Mouse (Mus musculus): ENCODE results near the gene Tnf.
A peak's percentile ranks its signal among the peaks of the same experiment; 100 is the strongest.

The Tnf gene

DNA sequence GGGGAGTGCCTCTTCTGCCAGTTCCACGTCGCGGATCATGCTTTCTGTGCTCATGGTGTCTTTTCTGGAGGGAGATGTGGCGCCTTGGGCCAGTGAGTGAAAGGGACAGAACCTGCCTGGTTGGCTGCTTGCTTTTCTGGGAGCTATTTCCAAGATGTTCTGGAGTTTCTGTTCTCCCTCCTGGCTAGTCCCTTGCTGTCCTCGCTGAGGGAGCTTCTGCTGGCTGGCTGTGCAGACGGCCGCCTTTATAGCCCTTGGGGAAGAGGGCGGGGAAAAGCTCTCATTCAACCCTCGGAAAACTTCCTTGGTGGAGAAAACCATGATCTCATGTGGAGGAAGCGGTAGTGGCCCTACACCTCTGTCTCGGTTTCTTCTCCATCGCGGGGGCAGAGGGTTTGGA lies at the start of gene Tnf:
Tnf (minus strand) TSS at position 221 of the 400 bp plus-strand sequence.
- peak; percentile 57 to 69 for DNase-seq (ENCODE audit: low spot score in 2 of 2)

DNA sequence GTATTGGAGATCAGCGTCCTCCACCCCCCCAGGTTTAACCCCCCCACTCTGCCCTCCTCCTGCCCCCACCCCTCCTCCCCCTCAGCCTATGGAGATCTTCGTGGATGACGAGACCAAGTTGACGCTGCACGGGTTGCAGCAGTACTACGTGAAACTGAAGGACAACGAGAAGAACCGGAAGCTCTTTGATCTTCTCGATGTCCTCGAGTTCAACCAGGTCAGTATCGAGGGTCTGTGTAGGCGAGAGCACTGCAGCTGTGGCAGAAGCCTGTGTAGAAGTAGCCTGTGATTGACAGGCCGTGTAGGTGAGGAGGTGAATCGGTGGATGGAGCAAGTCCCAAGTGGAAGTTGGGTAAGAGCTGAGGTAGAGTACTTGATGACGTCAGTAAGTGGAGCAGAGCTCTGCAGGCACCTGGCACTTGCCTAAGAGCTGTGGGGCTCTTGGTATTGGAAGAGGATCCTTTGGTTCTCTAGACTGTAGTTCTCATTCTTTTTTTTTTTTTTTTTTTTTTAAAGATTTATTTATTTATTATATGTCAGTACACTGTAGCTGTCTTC lies 49.4 kb upstream of the Tnf start:
- DNase-seq (ENCODE audit: low spot score in 2 of 2) = no peak

DNA sequence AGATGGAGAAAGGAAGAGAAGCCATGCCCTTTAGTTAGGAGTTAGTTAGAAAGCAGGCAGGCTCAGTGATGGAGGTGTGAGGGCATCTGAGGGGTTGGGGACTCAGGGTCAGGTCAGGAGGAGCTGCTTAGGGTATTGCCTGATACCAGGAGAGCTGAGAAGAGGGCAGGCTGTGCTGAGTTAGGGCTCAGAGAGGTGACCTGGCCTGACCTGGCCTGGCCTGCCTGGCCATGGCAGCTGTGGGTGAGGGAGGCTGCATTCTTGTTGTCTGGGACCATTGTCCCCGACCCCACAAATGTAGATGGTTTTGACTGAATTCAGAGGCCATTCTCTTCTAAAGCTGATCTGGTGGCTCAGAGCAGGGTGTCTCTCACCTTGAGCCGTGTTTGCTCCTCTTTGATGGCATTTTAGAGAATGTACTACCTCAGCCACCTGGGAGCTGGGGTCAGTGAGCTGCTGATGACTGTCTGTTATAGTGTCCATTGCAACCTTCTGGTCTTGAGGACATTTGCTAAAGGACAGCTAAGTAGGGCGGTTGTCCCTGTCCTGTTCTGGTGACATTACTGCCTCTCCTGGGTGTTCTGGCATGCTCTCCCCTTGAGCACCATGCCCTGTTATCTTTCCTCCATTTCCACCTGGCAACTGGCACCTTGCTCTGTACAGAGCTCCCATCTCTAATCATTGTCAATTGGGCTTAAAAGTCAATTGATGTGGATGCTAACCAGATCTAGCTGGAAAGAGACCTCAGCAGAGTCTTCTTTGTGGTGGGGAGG lies 48.7 kb upstream of the Tnf start:
- DNase-seq (ENCODE audit: low spot score in 2 of 2) = no peak

- DNase-seq (ENCODE audit: low spot score in 2 of 2) = no peak
Measured at GRCm38 (mm10) chr17:35249451-35250197, 47.8 kb upstream of the Tnf start.

GRCm38 (mm10) chr17:35248986-35249385 lies 47.2 kb upstream of the Tnf start:
- DNase-seq (ENCODE audit: low spot score in 2 of 2) = no peak

DNA sequence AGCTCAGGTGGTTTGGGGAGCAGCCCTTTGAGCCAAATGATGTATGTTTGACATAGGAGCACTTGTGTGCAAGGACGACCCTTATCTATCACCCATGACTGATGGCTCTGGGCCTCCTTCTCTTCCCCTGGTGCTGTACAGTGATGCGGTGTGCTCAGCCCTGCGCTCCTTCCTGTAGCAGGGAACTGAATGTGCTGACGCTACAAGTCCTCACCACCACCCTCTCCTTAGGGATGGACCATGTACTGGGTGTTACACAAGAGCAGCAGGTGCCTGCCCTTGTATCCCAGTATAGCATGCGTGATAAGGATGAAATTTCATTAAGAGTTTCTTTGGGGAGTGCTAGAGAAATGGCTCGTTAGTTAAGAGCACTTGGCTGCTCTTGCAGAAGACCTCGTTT lies 45.3 kb upstream of the Tnf start:
- no peak for DNase-seq (ENCODE audit: low spot score in 2 of 2)

- no peak for DNase-seq (ENCODE audit: low spot score in 2 of 2)
Measured at GRCm38 (mm10) chr17:35245731-35246623, 44.2 kb upstream of the Tnf start.

DNA sequence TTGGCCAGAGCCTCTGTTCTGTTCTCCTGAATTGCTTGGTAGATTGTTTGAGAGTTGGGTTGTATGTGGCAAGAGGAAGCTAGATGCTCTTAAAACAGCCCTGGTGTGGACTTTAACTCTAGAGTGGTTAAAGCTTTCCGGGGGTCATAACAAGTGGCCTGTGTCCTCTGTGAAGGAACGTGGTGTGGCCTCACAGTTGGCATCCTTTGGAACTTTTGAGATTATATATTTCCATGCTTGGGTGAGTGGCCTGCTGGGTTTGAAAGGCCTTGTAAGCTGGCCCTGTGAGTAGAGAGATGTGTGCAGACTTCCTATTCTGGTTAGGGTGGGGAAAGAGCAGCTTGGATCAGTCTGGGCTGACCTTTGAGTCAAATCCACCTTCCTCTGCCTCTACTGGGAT lies 43.2 kb upstream of the Tnf start:
- no peak for DNase-seq (ENCODE audit: low spot score in 2 of 2)

GRCm38 (mm10) chr17:35243086-35243485 lies 41.3 kb upstream of the Tnf start:
- DNase-seq (ENCODE audit: low spot score in 2 of 2) = peak; percentile 42 to 56

DNA sequence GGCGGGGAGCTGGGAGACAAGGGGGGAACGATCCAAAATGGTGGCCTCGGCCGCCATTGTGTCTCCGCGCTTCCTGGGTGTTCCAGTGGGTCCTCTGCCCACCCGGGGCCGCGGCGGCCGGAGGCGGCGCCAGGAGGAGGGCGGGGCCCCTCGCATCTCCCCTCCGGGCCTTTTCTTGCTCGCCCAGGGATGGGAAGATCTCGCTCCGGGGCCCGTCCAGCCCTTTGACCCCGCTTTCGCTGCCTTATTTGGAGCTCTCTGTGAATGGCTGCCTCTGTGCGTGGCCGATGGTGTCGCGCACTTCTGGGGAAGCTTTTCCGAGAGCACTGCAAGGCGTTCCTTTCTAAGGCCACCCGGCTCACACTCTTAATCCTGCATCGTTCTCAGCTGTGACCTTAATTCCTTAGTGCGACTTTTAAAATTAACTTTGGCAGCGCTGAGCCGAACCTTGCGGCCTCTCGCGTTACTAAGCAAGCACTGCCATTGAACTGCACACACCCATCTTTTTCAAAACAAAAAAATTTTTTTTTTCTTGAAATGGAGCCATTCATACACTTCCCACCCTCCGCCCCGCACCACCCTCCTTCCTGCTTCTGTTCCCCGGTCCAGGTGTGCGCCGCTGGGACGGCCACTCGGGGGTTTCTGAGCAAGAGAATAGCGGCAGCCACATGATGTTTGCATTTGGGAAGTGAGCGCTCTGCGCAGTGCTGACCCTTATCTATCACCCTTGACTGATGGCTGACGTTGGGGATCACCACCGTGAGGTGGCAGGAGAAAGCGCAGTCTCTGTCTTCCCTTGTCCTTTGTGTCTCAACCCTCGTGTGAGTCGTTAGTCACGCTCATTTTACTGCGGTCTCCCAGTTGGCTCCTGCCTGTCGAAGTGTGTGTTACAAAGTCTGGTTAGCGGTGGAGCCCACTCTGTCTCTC lies 40.5 kb upstream of the Tnf start:
- peak; percentile 65 to 70 for DNase-seq (ENCODE audit: low spot score in 2 of 2)

DNA sequence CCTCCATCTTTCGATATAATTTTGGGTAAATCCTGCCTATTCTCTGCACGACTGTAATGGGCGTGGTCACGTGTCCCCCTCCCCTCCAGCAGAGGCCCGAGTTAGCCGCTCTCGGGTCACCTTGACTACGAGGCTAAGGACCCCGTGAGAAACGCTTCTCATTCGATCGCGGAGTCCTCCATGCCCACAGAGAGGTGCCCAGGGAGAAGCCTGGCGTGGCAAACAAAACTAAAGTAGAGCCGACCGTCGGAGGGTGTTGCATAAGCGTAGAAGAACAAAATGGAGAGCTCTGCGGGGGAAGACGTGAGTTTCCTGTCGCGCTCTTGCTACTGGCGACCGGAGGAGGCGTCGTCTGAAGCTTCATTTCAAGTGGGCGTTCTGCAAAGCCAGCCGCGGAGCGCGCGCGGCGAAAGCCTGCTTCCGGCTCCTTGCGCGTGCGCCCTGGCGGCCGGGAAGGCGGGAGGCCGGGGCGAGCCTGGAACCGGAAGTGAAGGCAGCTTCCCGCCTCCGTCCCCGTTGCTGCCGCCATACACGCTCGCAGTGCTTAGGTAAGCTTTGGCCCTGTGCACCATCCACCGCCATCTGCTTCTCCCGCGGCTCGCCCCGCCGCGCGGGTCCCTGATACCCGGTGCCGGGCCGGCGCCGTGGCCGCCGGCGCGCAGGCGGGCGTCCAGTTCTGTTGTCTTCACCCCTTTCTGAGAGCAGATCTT lies 39.7 kb upstream of the Tnf start, which contains the start of gene Ddx39b:
Ddx39b (plus strand) TSS at position 442 of the 710 bp plus-strand sequence.
- DNase-seq (ENCODE audit: low spot score in 2 of 2) = peak; percentile 92 to 95

GRCm38 (mm10) chr17:35240384-35241304 lies 38.8 kb upstream of the Tnf start:
- DNase-seq (ENCODE audit: low spot score in 2 of 2) = no peak

DNA sequence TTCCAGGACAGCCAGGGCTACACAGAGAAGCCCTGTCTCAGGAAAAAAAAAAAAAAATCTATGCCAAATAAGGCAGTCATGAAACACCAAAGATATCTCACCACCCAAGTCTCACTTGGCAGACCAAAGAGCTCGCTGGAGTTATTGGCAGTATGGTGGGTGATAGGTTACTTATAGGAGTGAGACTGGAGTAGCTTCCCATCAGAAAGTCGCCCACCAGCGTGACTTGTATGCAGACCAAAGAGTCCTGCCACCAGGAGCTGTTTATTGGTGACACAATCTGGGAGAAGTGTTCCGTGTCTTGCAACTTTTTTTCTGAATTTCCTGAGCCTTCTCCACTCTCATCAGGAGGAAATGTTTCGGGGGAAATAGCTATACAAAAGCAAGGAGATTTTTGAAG lies 37.9 kb upstream of the Tnf start:
- DNase-seq (ENCODE audit: low spot score in 2 of 2) = no peak

DNA sequence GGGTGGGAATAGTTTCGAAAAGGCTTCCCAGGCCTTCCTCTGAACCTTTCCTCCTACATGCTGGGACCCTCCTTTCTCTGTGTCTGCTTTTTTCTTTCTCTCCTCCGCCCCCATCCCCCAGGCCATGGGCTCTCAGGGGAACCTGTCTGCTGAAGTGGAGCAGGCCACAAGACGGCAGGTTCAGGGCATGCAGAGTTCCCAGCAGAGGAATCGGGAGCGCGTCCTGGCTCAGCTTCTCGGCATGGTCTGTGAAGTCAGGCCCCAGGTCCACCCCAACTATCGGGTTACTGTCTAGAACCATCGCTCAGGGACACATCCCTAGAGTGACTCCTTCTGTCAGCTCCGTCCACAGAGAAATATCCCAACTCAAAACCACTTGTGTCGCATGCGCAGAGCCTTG lies 35.7 kb upstream of the Tnf start:
- DNase-seq (ENCODE audit: low spot score in 2 of 2) = no peak

DNA sequence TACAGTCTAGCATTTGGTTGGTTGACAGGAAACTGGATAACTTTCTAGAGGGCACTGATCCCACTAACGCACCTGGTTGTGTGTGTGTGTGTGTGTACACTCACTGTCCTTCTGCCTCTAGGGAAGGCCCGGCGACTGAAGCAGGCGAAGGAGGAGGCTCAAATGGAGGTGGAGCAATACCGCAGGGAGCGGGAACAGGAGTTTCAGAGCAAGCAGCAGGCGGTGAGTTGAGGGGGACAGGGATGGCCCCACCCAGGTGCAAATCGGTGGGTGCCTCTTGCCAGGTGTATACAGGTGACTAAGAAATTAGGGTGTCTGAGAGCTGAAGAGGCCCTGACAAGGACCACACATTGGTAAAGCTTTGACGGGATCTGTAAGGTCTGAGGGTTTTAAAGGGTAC lies 35.2 kb upstream of the Tnf start:
- DNase-seq (ENCODE audit: low spot score in 2 of 2) = no peak

- DNase-seq (ENCODE audit: low spot score in 2 of 2) = peak; percentile 99 to 100
Measured at GRCm38 (mm10) chr17:35236390-35236746, 34.6 kb upstream of the Tnf start.

DNA sequence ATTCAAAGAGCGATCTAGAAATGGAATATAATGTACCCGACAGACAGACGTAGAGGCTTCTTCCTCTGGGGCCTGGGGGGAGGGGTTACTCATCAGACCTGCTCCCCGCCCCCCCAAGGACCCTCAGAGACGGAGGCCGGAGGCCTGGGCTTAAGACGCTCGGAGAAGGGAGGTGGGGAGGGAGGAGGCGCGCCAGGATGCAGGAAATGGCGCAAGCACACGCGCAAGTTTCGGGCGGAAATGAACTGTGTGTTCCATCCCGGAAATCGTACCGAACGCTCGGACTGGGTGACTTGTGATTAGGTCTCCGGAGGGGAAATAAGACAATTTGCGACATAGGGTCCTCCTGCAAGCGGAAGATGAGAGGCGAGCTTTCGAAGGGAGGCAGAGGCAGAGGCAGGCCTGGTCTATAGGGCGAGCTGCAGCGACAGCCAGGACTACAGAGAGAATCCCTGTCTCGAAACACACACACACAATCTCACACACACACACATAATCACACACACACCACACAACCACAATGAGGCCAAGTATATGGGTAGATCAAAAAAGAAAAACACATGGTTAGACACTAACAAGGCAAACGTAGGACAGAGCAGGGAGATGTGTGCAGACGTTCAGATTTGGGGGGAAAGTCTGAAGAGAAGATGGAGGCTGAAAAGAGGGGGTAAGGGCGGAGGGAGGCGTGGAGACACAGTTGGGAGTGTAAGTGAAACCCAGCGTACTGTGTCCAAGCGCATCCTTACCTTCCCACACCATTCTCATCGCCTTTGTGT lies 34.0 kb upstream of the Tnf start, which contains the start of gene Nfkbil1:
Nfkbil1 (minus strand) TSS at position 179 of the 776 bp plus-strand sequence.
- peak; percentile 73 to 87 for DNase-seq (ENCODE audit: low spot score in 2 of 2)

DNA sequence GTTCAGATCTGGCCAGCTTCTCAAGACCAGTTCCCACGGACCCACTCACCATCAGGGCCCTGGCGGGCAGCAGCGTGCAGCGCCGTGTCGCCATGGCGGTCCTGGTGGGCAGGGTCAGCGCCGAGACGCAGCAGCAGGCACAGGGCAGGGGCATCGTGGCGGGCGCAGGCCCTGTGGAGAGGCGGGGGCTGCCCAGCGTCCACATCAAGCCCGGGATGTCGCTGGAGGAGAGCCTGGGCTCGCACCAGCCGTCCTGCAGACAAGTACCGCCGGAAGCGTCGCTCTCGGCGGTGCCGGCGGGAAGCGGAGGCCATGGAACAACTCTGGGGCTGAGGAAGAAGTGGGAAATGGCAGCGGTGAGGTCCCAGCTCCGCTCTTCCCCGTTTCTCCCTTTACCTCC lies 33.1 kb upstream of the Tnf start:
- DNase-seq (ENCODE audit: low spot score in 2 of 2) = peak; percentile 59 to 67

Data from spleen, postnatal 10 days (tissue).